Mouse (Mus musculus) intestine, embryonic 14.5 days (tissue): Measurements from ENCODE around the gene Nrarp. TPM values are rescaled to one million over a fixed set of nuclear protein-coding genes. Genes with fewer than 3 reads are reported as not detected.

Source experiments
- ATAC-seq: fragments of 200-750 bp; cut with Nextera tagmentation; replicated peaks from 2 replicates; pipeline ENCODE4 v1.8.0; 2017; ENCODE audit warnings: low read depth, moderate number of reproducible peaks, moderate TSS enrichment, moderate library complexity; ENCODE audit not compliant: low FRiP score, low TSS enrichment
- DNase-seq: peaks from one replicate; pipeline ENCODE4 v3.0.0-alpha.2; 2018; ENCODE audit warnings: low spot score
- H3K27ac ChIP-seq: fragments of 300-500 bp; sonication (generic); 2 replicates; pipeline ENCODE4 v1.5.1; 2014; ENCODE audit warnings: low read depth, mild to moderate bottlenecking, control low read depth
- H3K27me3 ChIP-seq: fragments of 300-500 bp; sonication (generic); replicated peaks from 2 replicates; pipeline ENCODE4 v1.6.1; 2014; ENCODE audit warnings: low read length, control low read depth; ENCODE audit not compliant: control insufficient read depth, insufficient read depth
- H3K36me3 ChIP-seq: fragments of 300-500 bp; sonication (generic); 2 replicates; pipeline ENCODE4 v1.6.1; 2014; ENCODE audit warnings: low read length, control low read depth; ENCODE audit not compliant: control insufficient read depth, insufficient read depth
- H3K4me1 ChIP-seq: fragments of 300-500 bp; sonication (generic); replicated peaks from 2 replicates; pipeline ENCODE4 v1.6.1; 2014; ENCODE audit warnings: low read length, control low read depth, mixed read lengths; ENCODE audit not compliant: control insufficient read depth, insufficient read depth
- H3K4me2 ChIP-seq: fragments of 300-500 bp; sonication (generic); 2 replicates; pipeline ENCODE4 v1.6.1; 2014; ENCODE audit warnings: low read length
- H3K4me3 ChIP-seq: fragments of 300-500 bp; sonication (generic); 2 replicates; pipeline ENCODE4 v1.5.1; 2014; ENCODE audit warnings: low read depth, low read length, control low read depth, mixed read lengths
- H3K9ac ChIP-seq: fragments of 300-500 bp; sonication (generic); 2 replicates; pipeline ENCODE4 v1.6.1; 2014; ENCODE audit warnings: mild to moderate bottlenecking, low read length
- H3K9me3 ChIP-seq: fragments of 300-500 bp; sonication (generic); 2 replicates; pipeline ENCODE4 v1.6.1; 2016; ENCODE audit warnings: low read length, control low read depth; ENCODE audit not compliant: control insufficient read depth
- WGBS: fragments of 180-500 bp; shearing (Covaris S2); extraction: QIAGEN DNeasy Blood & Tissue Kit; methylation state at CpG from one replicate; pipeline ENCODE4 v1.1.7; 2014; 5-methylcytosine and 5-hydroxymethylcytosine counted together
- polyA plus RNA-seq: library from polyadenylated mRNA; unstranded; fragments of >200 nt; fragmentation: Nextera tagmentation; extraction: Ambion mirVana; gene quantifications from 2 replicates; pipeline ENCODE4 v1.2.1, GENCODE M21; 2014

The Nrarp gene
- polyA plus RNA-seq, 1 experiment from 2014 or later = 13.2 TPM

- WGBS = 95% methylated on average over 7 of the region's 7 CpGs
- H3K9ac ChIP-seq = no peak overlapping the region
- H3K27me3 ChIP-seq = peaks cover 59% of the 10 kb centered on the region
- no peak overlapping the region for H3K4me3 ChIP-seq
- H3K9me3 ChIP-seq = no peaks in the 10 kb centered on the region
- ATAC-seq = no peak
- no peak overlapping the region for H3K4me2 ChIP-seq
- H3K27ac ChIP-seq = no peak overlapping the region
- peaks cover 19% of the 10 kb centered on the region; the same call in 1 of the 2 replicates for H3K4me1 ChIP-seq
- no peak for DNase-seq
- H3K36me3 ChIP-seq = no peaks in the 10 kb centered on the region
These were observed 3.9 kb downstream of the Nrarp start for GRCm38 (mm10) chr2:25184496-25184895.

DNA sequence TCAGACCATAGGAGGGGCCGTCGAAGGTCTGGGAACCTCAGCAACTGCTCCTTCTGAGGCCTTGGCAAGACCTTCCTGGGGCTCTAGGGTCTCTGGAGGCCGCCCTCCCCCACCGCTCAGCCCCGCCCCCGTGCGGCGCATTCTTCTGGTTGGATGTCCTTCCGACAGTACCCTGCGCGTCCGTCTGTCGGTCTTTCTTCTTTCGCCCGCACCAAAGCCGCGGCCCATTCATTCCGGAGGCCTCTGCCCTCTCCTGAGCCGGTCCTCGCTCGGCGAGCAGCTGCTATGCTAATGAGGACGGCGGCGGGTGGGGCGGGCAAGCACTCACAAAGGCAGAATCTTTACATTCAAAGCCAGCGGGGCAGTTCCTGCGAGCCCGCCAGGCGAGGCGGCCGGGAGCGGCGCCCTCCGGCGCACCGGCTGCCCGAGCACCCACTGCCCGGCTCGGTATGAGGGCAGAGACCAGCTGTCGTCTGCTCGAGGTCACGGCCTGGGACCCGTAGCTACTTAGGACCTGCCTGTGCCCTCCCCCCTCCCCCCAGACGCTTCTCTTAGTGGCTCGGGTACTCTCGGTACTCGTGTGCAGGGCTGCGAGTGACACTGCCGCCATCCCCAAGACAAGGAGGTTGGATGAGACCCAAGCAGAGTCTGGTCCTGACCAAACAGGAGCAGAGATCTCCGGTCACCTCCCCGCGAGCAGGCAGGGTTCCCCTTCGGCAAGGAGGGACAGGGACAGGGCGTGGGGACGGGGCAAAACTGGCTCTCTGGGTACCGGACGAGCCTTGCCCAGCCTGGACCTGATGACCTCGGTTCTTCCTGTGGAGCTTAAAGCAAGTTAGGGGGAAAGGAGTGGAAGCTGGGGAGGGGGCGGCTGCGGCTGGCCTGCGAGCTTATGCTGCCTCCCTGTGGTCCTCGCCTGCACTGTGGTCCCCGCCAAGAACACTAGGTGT is 5.3 kb downstream of the Nrarp start:
- peak; percentile 84 for DNase-seq
- Histone ChIP-seq H3K36me3 (no peaks in the 10 kb centered on the region), H3K27me3 (peaks cover 45% of the 10 kb centered on the region), H3K9ac (peak overlapping the region; percentile 48), H3K27ac (peak overlapping the region; percentile 54; the same call in 1 of the 2 replicates), H3K4me1 (peaks cover 19% of the 10 kb centered on the region; the same call in 1 of the 2 replicates), H3K9me3 (no peaks in the 10 kb centered on the region), H3K4me3 (peak overlapping the region; percentile 33), H3K4me2 (peak overlapping the region; percentile 94)
- under 1% methylated on average over 63 of the region's 64 CpGs for WGBS
- peak; percentile 61 for ATAC-seq

GRCm38 (mm10) chr2:25186575-25186930 is 6.0 kb downstream of the Nrarp start:
- WGBS = 33% methylated on average over 5 of the region's 5 CpGs
- Histone ChIP-seq H3K9me3 (no peaks in the 10 kb centered on the region), H3K9ac (no peak overlapping the region), H3K27ac (no peak overlapping the region; the same call in 1 of the 2 replicates), H3K4me1 (peaks cover 16% of the 10 kb centered on the region; the same call in 1 of the 2 replicates), H3K36me3 (no peaks in the 10 kb centered on the region), H3K4me2 (peak overlapping the region; percentile 94), H3K27me3 (peaks cover 38% of the 10 kb centered on the region), H3K4me3 (0 out of 2 replicates have a peak overlapping the region, but pooled peaks have one; percentile 33)
- ATAC-seq (no peak; the same call in 1 of the 2 replicates), DNase-seq (no peak)

GRCm38 (mm10) chr2:25187841-25188240 is 7.3 kb downstream of the Nrarp start:
- ATAC-seq = no peak
- 0 out of 2 replicates have a peak, but pooled peaks cover 10% of the 10 kb centered on the region for H3K4me1 ChIP-seq
- 83% methylated on average over 6 of the region's 6 CpGs for WGBS

GRCm38 (mm10) chr2:25193330-25193770 is 12.8 kb downstream of the Nrarp start:
- H3K36me3 ChIP-seq = peaks cover 1% of the 10 kb centered on the region; the same call in 1 of the 2 replicates
- no peak overlapping the region for H3K4me3 ChIP-seq
- H3K27me3 ChIP-seq = peaks cover 20% of the 10 kb centered on the region
- ATAC-seq (peak; percentile 75), DNase-seq (peak; percentile 88)
- no peak overlapping the region; the same call in 1 of the 2 replicates for H3K27ac ChIP-seq
- H3K9ac ChIP-seq = no peak overlapping the region
- H3K4me1 ChIP-seq = peaks cover 20% of the 10 kb centered on the region; the same call in 1 of the 2 replicates
- WGBS = under 1% methylated on average over 6 of the region's 6 CpGs
- H3K4me2 ChIP-seq = peak overlapping the region; percentile 29
- H3K9me3 ChIP-seq = no peaks in the 10 kb centered on the region

More at GRCm38 (mm10) chr2:25187841-25188240, 7.3 kb downstream of the Nrarp start:
- DNase-seq = no peak
- Histone ChIP-seq H3K4me3 (no peak overlapping the region), H3K9ac (no peak overlapping the region), H3K27me3 (peaks cover 25% of the 10 kb centered on the region), H3K27ac (no peak overlapping the region), H3K9me3 (no peaks in the 10 kb centered on the region), H3K36me3 (no peaks in the 10 kb centered on the region), H3K4me2 (no peak overlapping the region)

- ATAC-seq = no peak
- peak overlapping the region; percentile 29; the same call in 1 of the 2 replicates for H3K4me2 ChIP-seq
- H3K9me3 ChIP-seq = no peaks in the 10 kb centered on the region
- no peak overlapping the region for H3K4me3 ChIP-seq
- peaks cover 20% of the 10 kb centered on the region; the same call in 1 of the 2 replicates for H3K4me1 ChIP-seq
- H3K27ac ChIP-seq = no peak overlapping the region; the same call in 1 of the 2 replicates
- DNase-seq = no peak
- no peak overlapping the region for H3K9ac ChIP-seq
- peaks cover 20% of the 10 kb centered on the region for H3K27me3 ChIP-seq
- peaks cover 8% of the 10 kb centered on the region; the same call in 1 of the 2 replicates for H3K36me3 ChIP-seq
- 71% methylated on average over 5 of the region's 5 CpGs for WGBS
These were observed 13.4 kb downstream of the Nrarp start for GRCm38 (mm10) chr2:25194006-25194405.

DNA sequence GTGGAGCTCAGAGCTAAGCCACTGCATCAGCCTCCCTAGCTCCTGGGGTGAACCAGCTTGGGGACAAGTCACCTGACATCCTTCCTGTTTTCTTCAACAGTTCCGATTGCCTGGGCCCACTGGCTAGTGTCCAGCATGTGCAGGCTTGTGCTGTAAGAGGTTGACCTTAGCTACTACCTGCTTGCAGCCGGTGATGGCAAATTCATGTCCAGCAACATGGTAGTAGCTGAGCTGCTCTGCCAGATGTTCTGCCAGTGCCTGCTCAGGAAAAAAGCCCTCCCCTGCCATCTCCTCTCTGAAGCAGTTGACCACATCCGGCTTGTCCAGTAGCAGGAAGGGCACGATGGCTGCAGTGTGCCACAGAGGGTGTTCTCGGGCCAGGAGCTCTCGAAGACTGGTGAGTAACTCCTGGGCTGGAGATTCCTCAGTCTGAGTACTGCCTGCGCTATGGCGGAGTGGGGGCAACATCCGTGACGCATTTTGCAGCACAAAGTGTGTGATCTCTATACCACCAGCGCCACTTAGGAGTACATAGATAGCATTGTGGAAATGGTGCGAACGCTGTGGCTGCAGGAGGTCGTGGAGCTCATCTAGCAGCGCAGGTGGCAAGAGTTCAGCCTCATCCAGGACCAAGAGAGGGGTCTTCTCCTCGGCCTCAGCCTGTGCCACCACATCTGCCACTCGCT is 14.1 kb downstream of the Nrarp start:
- WGBS = 82% methylated on average over 17 of the region's 17 CpGs
- ATAC-seq (no peak), DNase-seq (no peak)
- peak overlapping the region; percentile 58 for H3K4me2 ChIP-seq
- peak overlapping the region; percentile 34; the same call in 1 of the 2 replicates for H3K4me3 ChIP-seq
- peaks cover 14% of the 10 kb centered on the region for H3K36me3 ChIP-seq
- H3K9me3 ChIP-seq = no peaks in the 10 kb centered on the region
- H3K4me1 ChIP-seq = peaks cover 20% of the 10 kb centered on the region; the same call in 1 of the 2 replicates
- H3K27me3 ChIP-seq = peaks cover 20% of the 10 kb centered on the region
- no peak overlapping the region for H3K9ac ChIP-seq
- no peak overlapping the region for H3K27ac ChIP-seq
